Mouse (Mus musculus) heart, adult 2 months (tissue): ENCODE results near the gene Opa3.

Experiments used
- CTCF ChIP-seq: fragments of 200-600 bp; IDR thresholded peaks from 2 replicates; pipeline ENCODE4 v1.8.1; 2022; ENCODE audit warnings: antibody characterized with exemption, mild to moderate bottlenecking, moderate library complexity
- EP300 ChIP-seq: fragments of 200-500 bp; IDR thresholded peaks from 2 replicates; pipeline ENCODE4 v1.6.1; 2011; ENCODE audit warnings: low read depth, low read length, control low read depth; ENCODE audit not compliant: insufficient read depth
- POLR2A ChIP-seq: fragments of 200-500 bp; IDR thresholded peaks from 2 replicates; pipeline ENCODE4 v1.6.1; 2011; ENCODE audit warnings: mild to moderate bottlenecking, low read depth, low read length, control low read depth; ENCODE audit not compliant: insufficient read depth

DNA sequence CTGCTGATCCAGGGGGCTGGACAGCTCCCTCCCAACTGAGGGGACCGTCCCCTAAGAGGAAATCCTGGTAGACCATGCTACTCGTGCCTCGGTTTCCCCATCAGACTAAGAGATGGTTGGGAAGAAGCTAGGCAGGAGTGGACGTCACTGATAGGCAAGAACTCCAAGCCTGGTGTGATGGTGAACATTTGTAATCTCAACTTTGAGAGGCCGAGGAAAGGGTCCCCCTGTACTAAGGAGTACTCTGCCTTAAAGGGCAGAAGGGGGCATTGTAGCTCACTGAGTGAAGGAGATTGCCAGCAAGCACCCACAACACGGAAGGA is 77.2 kb downstream of the Opa3 start:
- no peak for TF ChIP-seq POLR2A
- no peak for TF ChIP-seq CTCF
- no peak for TF ChIP-seq EP300
